Mouse (Mus musculus): ENCODE data around the gene Ndst2. TPM values are rescaled to one million over a fixed set of nuclear protein-coding genes. Genes with fewer than 3 reads are reported as not detected.

Gene Ndst2
- 7.5 and 8.4 TPM in 2 replicates for total RNA-seq (2017)

- peak; percentile 86 to 88 for ATAC-seq (replicated peaks in 1 of 2; ENCODE audit: insufficient read depth in 1 of 2, low FRiP score in 2 of 2, low TSS enrichment in 1 of 2, low read depth in 1 of 2, poor library complexity in 2 of 2, severe bottlenecking in 2 of 2)
Observed at GRCm38 (mm10) chr14:20733952-20734774, at the start of gene Ndst2. Ndst2 (minus strand) TSS chr14:20734562.

- no peak for ATAC-seq (replicated peaks in 1 of 2; ENCODE audit: insufficient read depth in 1 of 2, low FRiP score in 2 of 2, low TSS enrichment in 1 of 2, low read depth in 1 of 2, poor library complexity in 2 of 2, severe bottlenecking in 2 of 2)
Observed at GRCm38 (mm10) chr14:20783526-20783925, 49.2 kb upstream of the Ndst2 start.

GRCm38 (mm10) chr14:20782860-20783259 lies 48.5 kb upstream of the Ndst2 start:
- ATAC-seq (replicated peaks in 1 of 2; ENCODE audit: insufficient read depth in 1 of 2, low FRiP score in 2 of 2, low TSS enrichment in 1 of 2, low read depth in 1 of 2, poor library complexity in 2 of 2, severe bottlenecking in 2 of 2) = no peak

GRCm38 (mm10) chr14:20780217-20780616 lies 45.9 kb upstream of the Ndst2 start:
- no peak for ATAC-seq (replicated peaks in 1 of 2; ENCODE audit: insufficient read depth in 1 of 2, low FRiP score in 2 of 2, low TSS enrichment in 1 of 2, low read depth in 1 of 2, poor library complexity in 2 of 2, severe bottlenecking in 2 of 2)

GRCm38 (mm10) chr14:20778496-20778895 lies 44.1 kb upstream of the Ndst2 start:
- no peak for ATAC-seq (replicated peaks in 1 of 2; ENCODE audit: insufficient read depth in 1 of 2, low FRiP score in 2 of 2, low TSS enrichment in 1 of 2, low read depth in 1 of 2, poor library complexity in 2 of 2, severe bottlenecking in 2 of 2)

- peak in 1 of 2 experiments; percentile 43; a peak in 1 of 4 replicates for ATAC-seq (replicated peaks in 1 of 2; ENCODE audit: insufficient read depth in 1 of 2, low FRiP score in 2 of 2, low TSS enrichment in 1 of 2, low read depth in 1 of 2, poor library complexity in 2 of 2, severe bottlenecking in 2 of 2)
Observed at GRCm38 (mm10) chr14:20775661-20776060, 41.3 kb upstream of the Ndst2 start.

GRCm38 (mm10) chr14:20773410-20773809 lies 39.0 kb upstream of the Ndst2 start:
- no peak for ATAC-seq (replicated peaks in 1 of 2; ENCODE audit: insufficient read depth in 1 of 2, low FRiP score in 2 of 2, low TSS enrichment in 1 of 2, low read depth in 1 of 2, poor library complexity in 2 of 2, severe bottlenecking in 2 of 2)

- peak; percentile 87 to 94 for ATAC-seq (replicated peaks in 1 of 2; ENCODE audit: insufficient read depth in 1 of 2, low FRiP score in 2 of 2, low TSS enrichment in 1 of 2, low read depth in 1 of 2, poor library complexity in 2 of 2, severe bottlenecking in 2 of 2)
Observed at GRCm38 (mm10) chr14:20772808-20773207, 38.4 kb upstream of the Ndst2 start.

- ATAC-seq (replicated peaks in 1 of 2; ENCODE audit: insufficient read depth in 1 of 2, low FRiP score in 2 of 2, low TSS enrichment in 1 of 2, low read depth in 1 of 2, poor library complexity in 2 of 2, severe bottlenecking in 2 of 2) = no peak
Observed at GRCm38 (mm10) chr14:20771941-20772340, 37.6 kb upstream of the Ndst2 start.

GRCm38 (mm10) chr14:20768581-20768980 lies 34.2 kb upstream of the Ndst2 start:
- no peak for ATAC-seq (replicated peaks in 1 of 2; ENCODE audit: insufficient read depth in 1 of 2, low FRiP score in 2 of 2, low TSS enrichment in 1 of 2, low read depth in 1 of 2, poor library complexity in 2 of 2, severe bottlenecking in 2 of 2)

- no peak for ATAC-seq (replicated peaks in 1 of 2; ENCODE audit: insufficient read depth in 1 of 2, low FRiP score in 2 of 2, low TSS enrichment in 1 of 2, low read depth in 1 of 2, poor library complexity in 2 of 2, severe bottlenecking in 2 of 2)
Observed at GRCm38 (mm10) chr14:20767936-20768335, 33.6 kb upstream of the Ndst2 start.

GRCm38 (mm10) chr14:20765642-20766258 lies 31.4 kb upstream of the Ndst2 start:
- peak; percentile 67 to 93 for ATAC-seq (replicated peaks in 1 of 2; ENCODE audit: insufficient read depth in 1 of 2, low FRiP score in 2 of 2, low TSS enrichment in 1 of 2, low read depth in 1 of 2, poor library complexity in 2 of 2, severe bottlenecking in 2 of 2)

- ATAC-seq (replicated peaks in 1 of 2; ENCODE audit: insufficient read depth in 1 of 2, low FRiP score in 2 of 2, low TSS enrichment in 1 of 2, low read depth in 1 of 2, poor library complexity in 2 of 2, severe bottlenecking in 2 of 2) = no peak
Observed at GRCm38 (mm10) chr14:20764942-20765341, 30.6 kb upstream of the Ndst2 start.

- no peak for ATAC-seq (replicated peaks in 1 of 2; ENCODE audit: insufficient read depth in 1 of 2, low FRiP score in 2 of 2, low TSS enrichment in 1 of 2, low read depth in 1 of 2, poor library complexity in 2 of 2, severe bottlenecking in 2 of 2)
Observed at GRCm38 (mm10) chr14:20758768-20759435, 24.5 kb upstream of the Ndst2 start.

- ATAC-seq (replicated peaks in 1 of 2; ENCODE audit: insufficient read depth in 1 of 2, low FRiP score in 2 of 2, low TSS enrichment in 1 of 2, low read depth in 1 of 2, poor library complexity in 2 of 2, severe bottlenecking in 2 of 2) = no peak
Observed at GRCm38 (mm10) chr14:20757370-20757907, 23.1 kb upstream of the Ndst2 start.

- ATAC-seq (replicated peaks in 1 of 2; ENCODE audit: insufficient read depth in 1 of 2, low FRiP score in 2 of 2, low TSS enrichment in 1 of 2, low read depth in 1 of 2, poor library complexity in 2 of 2, severe bottlenecking in 2 of 2) = no peak
Observed at GRCm38 (mm10) chr14:20753792-20754191, 19.4 kb upstream of the Ndst2 start.

GRCm38 (mm10) chr14:20750503-20750902 lies 16.1 kb upstream of the Ndst2 start:
- no peak for ATAC-seq (replicated peaks in 1 of 2; ENCODE audit: insufficient read depth in 1 of 2, low FRiP score in 2 of 2, low TSS enrichment in 1 of 2, low read depth in 1 of 2, poor library complexity in 2 of 2, severe bottlenecking in 2 of 2)

- ATAC-seq (replicated peaks in 1 of 2; ENCODE audit: insufficient read depth in 1 of 2, low FRiP score in 2 of 2, low TSS enrichment in 1 of 2, low read depth in 1 of 2, poor library complexity in 2 of 2, severe bottlenecking in 2 of 2) = no peak
Observed at GRCm38 (mm10) chr14:20749494-20750051, 15.2 kb upstream of the Ndst2 start.
